Mouse (Mus musculus) neural tube, embryonic 13.5 days (tissue): ENCODE results near the gene Rhot2. TPM values are rescaled to one million over a fixed set of nuclear protein-coding genes. Genes with fewer than 3 reads are reported as not detected.
A peak's percentile ranks its signal among the peaks of the same experiment; 100 is the strongest.

ENCODE experiments used
- ATAC-seq: fragments of 200-750 bp; cut with Nextera tagmentation; 2 replicates; pipeline ENCODE4 v1.8.0; 2017; ENCODE audit warnings: low read depth, mild to moderate bottlenecking, moderate TSS enrichment, moderate library complexity
- H3K27ac ChIP-seq: fragments of 300-500 bp; sonication (generic); replicated peaks from 2 replicates; pipeline ENCODE4 v1.5.1; 2015; ENCODE audit warnings: moderate library complexity, mild to moderate bottlenecking, inconsistent platforms
- H3K27me3 ChIP-seq: fragments of 300-500 bp; sonication (generic); 2 replicates; pipeline ENCODE4 v1.6.1; 2015; ENCODE audit warnings: mild to moderate bottlenecking, inconsistent platforms
- H3K36me3 ChIP-seq: fragments of 300-500 bp; sonication (generic); 2 replicates; pipeline ENCODE4 v1.6.1; 2015; ENCODE audit warnings: mild to moderate bottlenecking, inconsistent platforms
- H3K4me1 ChIP-seq: fragments of 300-500 bp; sonication (generic); replicated peaks from 2 replicates; pipeline ENCODE4 v1.6.1; 2015; ENCODE audit warnings: inconsistent platforms
- H3K4me2 ChIP-seq: fragments of 300-500 bp; sonication (generic); 2 replicates; pipeline ENCODE4 v1.6.1; 2015; ENCODE audit warnings: inconsistent platforms, mild to moderate bottlenecking, moderate library complexity
- H3K4me3 ChIP-seq: fragments of 300-500 bp; sonication (generic); 2 replicates; pipeline ENCODE4 v1.5.1; 2015; ENCODE audit warnings: mild to moderate bottlenecking, inconsistent platforms
- H3K9ac ChIP-seq: fragments of 300-500 bp; sonication (generic); 2 replicates; pipeline ENCODE4 v1.6.1; 2015; ENCODE audit warnings: moderate library complexity, mild to moderate bottlenecking, inconsistent platforms
- H3K9me3 ChIP-seq: fragments of 300-500 bp; sonication (generic); 2 replicates; pipeline ENCODE4 v1.6.1; 2016; ENCODE audit warnings: inconsistent platforms
- WGBS: fragments of 180-500 bp; shearing (Covaris S2); methylation state at CpG from one replicate; pipeline ENCODE4 v1.1.7; 2015; 5-methylcytosine and 5-hydroxymethylcytosine counted together
- microRNA-seq: library from miRNA; unstranded; fragments of <30 nt; microRNA quantifications from one replicate; pipeline ENCODE4, GENCODE M21; 2016
- polyA plus RNA-seq: library from polyadenylated mRNA; unstranded; fragments of >200 nt; fragmentation: Nextera tagmentation; extraction: Ambion mirVana; gene quantifications from 2 replicates; pipeline ENCODE4 v1.2.1, GENCODE M21; 2015

Rhot2 gene
- polyA plus RNA-seq, 1 experiment from 2014 or later: 15.4 TPM

- H3K4me3 ChIP-seq: peak overlapping the region; percentile 65
- H3K36me3 ChIP-seq: no peaks in the 10 kb centered on the region
- WGBS: 1% methylated on average over 37 of the region's 37 CpGs
- H3K27me3 ChIP-seq: no peaks in the 10 kb centered on the region
- peak overlapping the region; percentile 92 for H3K4me2 ChIP-seq
- H3K9me3 ChIP-seq: no peaks in the 10 kb centered on the region
- peak overlapping the region; percentile 81 for H3K27ac ChIP-seq
- ATAC-seq: no peak
- H3K9ac ChIP-seq: peak overlapping the region; percentile 73
- H3K4me1 ChIP-seq: peaks cover 58% of the 10 kb centered on the region
These were observed 48.4 kb downstream of the Rhot2 start for GRCm38 (mm10) chr17:25796211-25796771.

GRCm38 (mm10) chr17:25795609-25796092 is 49.0 kb downstream of the Rhot2 start, which contains the start of gene AC134908.4:
AC134908.4 (minus strand) TSS chr17:25795659.
- H3K4me2 ChIP-seq: peak within 1 kb of the TSS; percentile 92
- no peaks in the 10 kb centered on the region for H3K9me3 ChIP-seq
- no peaks in the 10 kb centered on the region for H3K36me3 ChIP-seq
- WGBS: 2% methylated on average over 6 of the region's 6 CpGs
- H3K4me3 ChIP-seq: peak within 1 kb of the TSS; percentile 65
- ATAC-seq: no peak
- H3K27ac ChIP-seq: peak within 1 kb of the TSS; percentile 92
- H3K4me1 ChIP-seq: peaks cover 64% of the 10 kb centered on the region
- H3K27me3 ChIP-seq: no peaks in the 10 kb centered on the region
- peak within 1 kb of the TSS; percentile 73 for H3K9ac ChIP-seq

- WGBS: 51% methylated on average over 17 of the region's 17 CpGs
- no peaks in the 10 kb centered on the region for H3K27me3 ChIP-seq
- no peaks in the 10 kb centered on the region for H3K9me3 ChIP-seq
- no peak for ATAC-seq
- peaks cover under 1% of the 10 kb centered on the region; the same call in 1 of the 2 replicates for H3K36me3 ChIP-seq
- H3K27ac ChIP-seq: peak overlapping the region; percentile 92
- H3K4me1 ChIP-seq: peaks cover 68% of the 10 kb centered on the region
- H3K4me3 ChIP-seq: peak overlapping the region; percentile 65
- peak overlapping the region; percentile 92 for H3K4me2 ChIP-seq
- peak overlapping the region; percentile 73 for H3K9ac ChIP-seq
These were observed 49.7 kb downstream of the Rhot2 start for GRCm38 (mm10) chr17:25794998-25795397.

GRCm38 (mm10) chr17:25794197-25794596 is 50.5 kb downstream of the Rhot2 start:
- Histone ChIP-seq H3K9ac (peak overlapping the region; percentile 73; the same call in 1 of the 2 replicates), H3K4me3 (peak overlapping the region; percentile 65; the same call in 1 of the 2 replicates), H3K36me3 (peaks cover 8% of the 10 kb centered on the region), H3K4me1 (peaks cover 68% of the 10 kb centered on the region), H3K4me2 (peak overlapping the region; percentile 92), H3K27ac (peak overlapping the region; percentile 92), H3K9me3 (no peaks in the 10 kb centered on the region), H3K27me3 (no peaks in the 10 kb centered on the region)
- ATAC-seq: no peak
- 12% methylated on average over 13 of the region's 13 CpGs for WGBS

- Histone ChIP-seq H3K4me1 (peaks cover 67% of the 10 kb centered on the region), H3K27ac (peak within 1 kb of the TSS; percentile 92), H3K9me3 (no peaks in the 10 kb centered on the region), H3K27me3 (no peaks in the 10 kb centered on the region), H3K4me3 (peak within 1 kb of the TSS; percentile 84), H3K9ac (peak within 1 kb of the TSS; percentile 86), H3K4me2 (peak within 1 kb of the TSS; percentile 92), H3K36me3 (peaks cover 22% of the 10 kb centered on the region)
- ATAC-seq: peak; percentile 33; the same call in 1 of the 2 replicates
- 0% methylated on average over 14 of the region's 14 CpGs for WGBS
These were observed 52.0 kb downstream of the Rhot2 start, which contains the start of gene Fam173a for GRCm38 (mm10) chr17:25792615-25793014. Fam173a (minus strand) TSS chr17:25792901.

GRCm38 (mm10) chr17:25791843-25792527 is 52.7 kb downstream of the Rhot2 start:
- H3K4me3 ChIP-seq: peak overlapping the region; percentile 84
- H3K4me2 ChIP-seq: peak overlapping the region; percentile 92
- peak overlapping the region; percentile 86 for H3K9ac ChIP-seq
- under 1% methylated on average over 45 of the region's 45 CpGs for WGBS
- H3K4me1 ChIP-seq: peaks cover 61% of the 10 kb centered on the region
- peak; percentile 41 for ATAC-seq
- peaks cover 28% of the 10 kb centered on the region for H3K36me3 ChIP-seq
- no peaks in the 10 kb centered on the region for H3K27me3 ChIP-seq
- peak overlapping the region; percentile 92 for H3K27ac ChIP-seq
- H3K9me3 ChIP-seq: no peaks in the 10 kb centered on the region

GRCm38 (mm10) chr17:25791320-25791842 is 53.3 kb downstream of the Rhot2 start:
- ATAC-seq: 0 out of 2 replicates have a peak, but pooled peaks have one; percentile 6
- Histone ChIP-seq H3K9ac (peak overlapping the region; percentile 86), H3K36me3 (peaks cover 30% of the 10 kb centered on the region), H3K4me3 (peak overlapping the region; percentile 84), H3K9me3 (no peaks in the 10 kb centered on the region), H3K4me2 (peak overlapping the region; percentile 92), H3K27me3 (no peaks in the 10 kb centered on the region), H3K27ac (peak overlapping the region; percentile 92), H3K4me1 (peaks cover 55% of the 10 kb centered on the region)
- WGBS: 28% methylated on average over 19 of the region's 19 CpGs

Small RNAs within 50 kb of the gene (microRNA-seq; reads per million reads assigned to microRNA genes)
- gene Mir3082: 0.44 reads per million

Other genes with a start within 250 kb of the Rhot2 start
- gene Gng13, start 127.7 kb downstream of the Rhot2 start, polyA plus RNA-seq: 2.1 and 2.8 TPM in 2 replicates
- 7.3 and 9.1 TPM in 2 replicates for gene Chtf18, start 117.4 kb downstream of the Rhot2 start, polyA plus RNA-seq
- gene Rpusd1, start 117.2 kb downstream of the Rhot2 start, polyA plus RNA-seq: 20.4 and 24.4 TPM in 2 replicates
- not detected in 2 replicates for gene Mslnl, start 108.8 kb downstream of the Rhot2 start, polyA plus RNA-seq
- 0.29 and 0.54 TPM in 2 replicates for gene Msln, start 90.5 kb downstream of the Rhot2 start, polyA plus RNA-seq
- gene Narfl, start 71.1 kb downstream of the Rhot2 start, polyA plus RNA-seq: 26.4 and 26.6 TPM in 2 replicates
- gene Haghl, start 59.2 kb downstream of the Rhot2 start, polyA plus RNA-seq: 101 and 107 TPM in 2 replicates
- gene Ccdc78, start 58.3 kb downstream of the Rhot2 start, polyA plus RNA-seq: 0.33 and 0.39 TPM in 2 replicates
- gene Fam173a, start 52.0 kb downstream of the Rhot2 start, polyA plus RNA-seq: 70.5 and 73.6 TPM in 2 replicates
- gene AC134908.4, start 49.2 kb downstream of the Rhot2 start, polyA plus RNA-seq: 0.66 and 1.9 TPM in 2 replicates
- gene Metrn, start 47.7 kb downstream of the Rhot2 start, polyA plus RNA-seq: 46.7 and 58.7 TPM in 2 replicates
- gene Fbxl16, start 35.8 kb downstream of the Rhot2 start, polyA plus RNA-seq: 27.7 and 31.8 TPM in 2 replicates
- 27.0 and 28.3 TPM in 2 replicates for gene Wdr24, start 21.2 kb downstream of the Rhot2 start, polyA plus RNA-seq
- 55.2 and 60.6 TPM in 2 replicates for gene Jmjd8, start 16.0 kb downstream of the Rhot2 start, polyA plus RNA-seq
- gene Stub1, start 11.4 kb downstream of the Rhot2 start, polyA plus RNA-seq: 284 and 316 TPM in 2 replicates
- 18.9 and 21.1 TPM in 2 replicates for gene Rhbdl1, start 7.6 kb downstream of the Rhot2 start, polyA plus RNA-seq
- gene Gm20683, start 3.1 kb downstream of the Rhot2 start, polyA plus RNA-seq: 6.9 and 7.5 TPM in 2 replicates
- gene Wdr90, start 16.6 kb upstream of the Rhot2 start, polyA plus RNA-seq: 14.1 and 15.6 TPM in 2 replicates
- gene Mcrip2, start 23.9 kb upstream of the Rhot2 start, polyA plus RNA-seq: 10.8 and 14.2 TPM in 2 replicates
- gene Mettl26, start 30.2 kb upstream of the Rhot2 start, polyA plus RNA-seq: 56.8 and 65.5 TPM in 2 replicates
- gene Wfikkn1, start 36.0 kb upstream of the Rhot2 start, polyA plus RNA-seq: 0.53 and 0.79 TPM in 2 replicates
- 50.7 and 51.5 TPM in 2 replicates for gene Rab40c, start 74.9 kb upstream of the Rhot2 start, polyA plus RNA-seq
- gene Pigq, start 100.1 kb upstream of the Rhot2 start, polyA plus RNA-seq: 56.1 and 62.3 TPM in 2 replicates
- gene Nhlrc4, start 100.1 kb upstream of the Rhot2 start, polyA plus RNA-seq: not detected in 2 replicates
- 0.22 and 0.34 TPM in 2 replicates for gene A930017K11Rik, start 107.7 kb upstream of the Rhot2 start, polyA plus RNA-seq
- gene Capn15, start 140.9 kb upstream of the Rhot2 start, polyA plus RNA-seq: 16.7 and 20.5 TPM in 2 replicates
- gene Rab11fip3, start 224.7 kb upstream of the Rhot2 start, polyA plus RNA-seq: 25.9 and 28.3 TPM in 2 replicates
- 32.7 and 35.1 TPM in 2 replicates for gene Decr2, start 245.5 kb upstream of the Rhot2 start, polyA plus RNA-seq